Mouse (Mus musculus) small intestine, adult 2 months (tissue): Measurements from ENCODE around the gene Slc43a3.

Experiments
- CTCF ChIP-seq: fragments of 200-500 bp; IDR thresholded peaks from 2 replicates; pipeline ENCODE4 v1.5.1; 2012; ENCODE audit warnings: low read depth, mild to moderate bottlenecking, control low read depth, inconsistent platforms, low read length, moderate library complexity, mixed read lengths; ENCODE audit not compliant: insufficient replicate concordance, insufficient read length; ENCODE audit errors: extremely low read depth
- POLR2A ChIP-seq: fragments of 200-500 bp; IDR thresholded peaks from 2 replicates; pipeline ENCODE4 v1.6.1; 2012; ENCODE audit warnings: low read depth, mild to moderate bottlenecking, control low read depth, inconsistent platforms, low read length, moderate library complexity

DNA sequence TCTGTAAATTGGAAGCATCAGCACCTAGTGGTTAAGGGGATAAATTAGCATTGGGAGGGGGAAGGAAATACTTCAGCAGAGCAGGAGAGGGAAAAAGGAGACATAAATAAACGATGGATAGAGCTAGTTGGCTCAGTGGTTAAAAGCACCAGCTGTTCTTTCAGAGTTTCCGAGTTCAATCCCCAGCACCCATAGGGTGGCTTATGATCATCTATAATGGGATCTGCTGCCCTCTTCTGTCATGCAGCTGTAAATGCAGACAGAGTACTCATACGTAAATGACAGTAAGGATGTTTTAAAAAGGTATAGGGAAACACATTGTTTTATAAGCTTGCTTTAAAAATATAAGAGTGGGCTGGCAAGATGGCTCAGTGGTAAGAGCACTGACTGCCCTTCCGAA, 71.3 kb downstream of the Slc43a3 start:
- TF ChIP-seq CTCF (no peak), POLR2A (no peak)
